Mouse (Mus musculus) kidney, postnatal 25 days (tissue): ENCODE data around the gene Scamp4.

ENCODE experiments used
- DNase-seq, 2 experiments: peaks; one replicate each; pipeline ENCODE4 v3.0.0; 2021; ENCODE audit warnings: mixed read lengths in 2 of 2

Gene Scamp4

GRCm38 (mm10) chr10:80655406-80656129 is 52.9 kb downstream of the Scamp4 start:
- DNase-seq, result no peak

DNA sequence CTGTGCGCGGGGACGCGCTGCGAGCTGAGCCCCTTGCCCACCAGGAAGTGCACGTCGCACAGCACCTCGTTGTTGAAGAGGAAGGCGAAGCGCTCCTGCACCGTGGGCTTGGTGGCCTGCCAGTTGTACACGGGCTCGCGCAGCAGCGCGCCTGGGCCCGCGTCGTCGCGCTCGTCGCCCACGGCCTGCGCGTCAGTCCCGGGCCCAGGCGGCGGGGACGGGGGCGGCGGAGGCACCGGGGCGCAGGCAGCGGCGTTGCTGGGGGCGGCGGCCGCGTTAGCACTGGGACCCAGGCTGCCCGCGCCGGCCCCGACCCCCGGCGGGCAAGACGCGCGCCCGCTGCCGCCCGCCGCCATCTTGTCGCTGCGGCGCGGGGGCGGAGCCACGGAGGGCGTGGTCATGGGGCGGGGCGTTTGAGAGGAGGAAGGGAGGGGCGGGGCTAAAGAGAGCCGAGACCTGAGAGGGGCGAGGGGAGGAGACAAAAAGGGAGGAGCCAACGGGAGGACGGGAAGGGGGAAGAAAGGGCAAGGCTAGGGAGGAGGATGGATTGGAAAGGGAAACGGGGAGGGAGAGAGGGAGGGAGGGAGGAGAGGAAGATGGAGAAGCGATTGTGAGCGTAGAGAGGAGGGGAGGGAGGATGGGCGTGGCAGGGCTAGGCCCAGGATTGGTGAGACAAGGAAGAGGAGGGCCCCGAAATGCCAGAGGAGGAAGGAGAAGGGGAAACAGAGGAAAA is 53.6 kb downstream of the Scamp4 start:
- DNase-seq, result peak; percentile 98 to 100

GRCm38 (mm10) chr10:80656863-80657623 is 54.4 kb downstream of the Scamp4 start, which contains the start of gene Btbd2:
TSS of gene Btbd2 (minus strand) at chr10:80657071.
- peak; percentile 53 to 77 for DNase-seq

DNA sequence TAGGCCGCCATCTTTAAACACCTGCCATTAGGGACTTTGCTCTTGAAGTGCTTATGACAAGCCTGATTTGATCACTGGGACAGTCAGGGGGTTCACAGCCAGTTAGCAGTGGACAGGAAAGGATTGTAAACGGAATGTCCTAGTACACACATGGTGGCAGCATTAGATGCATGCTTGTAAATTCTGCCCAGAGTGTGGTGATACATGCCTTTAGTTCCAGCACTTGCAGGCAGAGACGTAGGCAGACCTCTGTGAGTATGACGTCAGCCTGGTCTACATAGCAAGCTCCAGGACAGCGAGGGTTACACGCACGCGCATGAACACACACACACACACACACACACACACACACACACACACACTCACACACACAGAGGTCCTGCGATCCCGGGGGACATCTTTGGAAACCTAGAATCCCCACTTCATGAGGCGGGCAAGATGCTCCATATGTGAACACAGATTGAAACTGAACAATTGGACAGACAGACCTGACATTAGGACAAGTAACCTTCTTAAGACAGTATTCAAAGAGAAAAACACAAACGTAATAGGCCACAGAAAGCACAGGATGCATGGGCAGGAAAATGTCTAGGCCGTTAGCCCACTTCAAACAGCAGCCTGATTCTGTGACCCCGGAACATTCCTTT is 55.6 kb downstream of the Scamp4 start:
- DNase-seq, result no peak

- DNase-seq, result no peak
Measured at GRCm38 (mm10) chr10:80658841-80659202, 56.1 kb downstream of the Scamp4 start.

- DNase-seq, result peak; percentile 81 to 95
Measured at GRCm38 (mm10) chr10:80659213-80659612, 56.5 kb downstream of the Scamp4 start.

DNA sequence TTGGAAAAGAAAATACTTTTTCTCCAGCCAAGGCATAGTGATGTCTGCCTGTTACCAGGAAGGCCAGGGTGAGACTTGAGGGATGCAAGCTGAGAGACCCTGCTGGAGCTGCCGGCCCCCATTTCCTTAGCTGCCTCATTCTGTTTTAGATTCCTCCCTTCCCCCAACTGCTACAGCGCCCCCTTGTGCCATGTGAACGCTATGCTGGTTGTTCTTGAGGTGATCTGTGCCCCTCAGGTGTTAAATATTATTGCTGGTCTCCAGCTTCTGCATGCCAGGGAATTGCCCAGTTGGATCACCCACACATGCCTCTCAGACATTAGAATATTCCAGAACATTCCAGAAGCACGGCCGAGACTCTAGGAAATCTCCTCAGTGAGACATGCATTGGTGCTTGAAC is 58.5 kb downstream of the Scamp4 start:
- peak; percentile 74 to 81 for DNase-seq

GRCm38 (mm10) chr10:80663485-80664196 is 61.0 kb downstream of the Scamp4 start:
- DNase-seq, result no peak

DNA sequence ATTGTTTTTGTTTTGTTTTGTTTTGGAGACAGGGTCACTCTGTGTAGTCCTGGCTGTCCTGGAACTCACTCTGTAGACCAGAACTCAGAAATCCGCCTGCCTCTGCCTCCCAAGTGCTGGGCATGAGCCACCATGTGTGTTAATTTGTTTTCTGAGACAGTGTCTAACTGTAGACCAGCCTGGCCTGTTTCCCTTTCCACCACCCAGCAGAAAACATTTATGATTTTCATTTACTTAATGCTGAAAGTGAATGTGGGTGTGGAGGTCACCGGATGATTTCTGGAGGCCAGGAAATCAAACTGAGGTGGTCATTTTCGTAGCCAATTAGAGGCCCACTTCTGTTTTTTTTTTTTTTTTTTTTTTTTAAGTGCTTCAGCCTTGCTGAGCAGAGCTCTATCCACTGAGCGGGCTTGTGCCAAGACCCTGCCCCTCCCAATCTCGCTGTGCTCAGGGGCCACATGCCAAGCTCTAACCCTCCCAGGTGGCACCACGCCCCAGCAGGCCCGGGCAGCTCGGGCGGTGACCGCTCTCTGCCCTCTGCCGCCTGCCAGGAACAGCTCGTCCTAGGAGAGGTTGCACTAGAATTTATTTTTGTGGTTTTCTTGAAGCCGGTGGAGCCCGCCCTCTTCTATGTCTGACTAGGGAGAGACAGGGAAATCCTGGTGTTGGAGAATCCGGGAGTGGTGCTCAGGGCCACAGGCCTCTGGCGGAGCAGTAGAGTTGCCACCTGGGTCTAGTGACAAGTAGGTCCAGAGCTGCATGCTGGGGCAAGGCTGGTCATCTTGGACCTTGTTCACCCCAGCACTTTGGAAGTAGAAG is 61.7 kb downstream of the Scamp4 start:
- DNase-seq, result peak; percentile 92 to 98

GRCm38 (mm10) chr10:80665016-80665380 is 62.3 kb downstream of the Scamp4 start:
- peak; percentile 85 to 93 for DNase-seq
